Mouse (Mus musculus) left cerebral cortex, postnatal 25 days (tissue): ENCODE measurements around the gene Adora1. TPM values are rescaled to one million over a fixed set of nuclear protein-coding genes. Genes with fewer than 3 reads are reported as not detected.

ENCODE experiments used
- DNase-seq, 2 experiments: peaks; one replicate each; pipeline ENCODE4 v3.0.0; 2022; ENCODE audit warnings: low spot score in 2 of 2, mixed read lengths in 1 of 2
- intact Hi-C: fragments of 180-260 bp; cut with DNase I; formaldehyde crosslinking; loops from one replicate; pipeline ENCODE4 v1.15.1; 2025
- total RNA-seq, 2 experiments: library from RNA; stranded (reverse); gene quantifications; 2 replicates each; pipeline ENCODE4 v1.2.3; 2021

Adora1 gene
- total RNA-seq, 2 experiments from 2014 or later = 195 to 200 TPM

- no peak for DNase-seq
- intact Hi-C loops = no loop called here
These were observed 14.1 kb downstream of the Adora1 start for GRCm38 (mm10) chr1:134221172-134221571.

DNA sequence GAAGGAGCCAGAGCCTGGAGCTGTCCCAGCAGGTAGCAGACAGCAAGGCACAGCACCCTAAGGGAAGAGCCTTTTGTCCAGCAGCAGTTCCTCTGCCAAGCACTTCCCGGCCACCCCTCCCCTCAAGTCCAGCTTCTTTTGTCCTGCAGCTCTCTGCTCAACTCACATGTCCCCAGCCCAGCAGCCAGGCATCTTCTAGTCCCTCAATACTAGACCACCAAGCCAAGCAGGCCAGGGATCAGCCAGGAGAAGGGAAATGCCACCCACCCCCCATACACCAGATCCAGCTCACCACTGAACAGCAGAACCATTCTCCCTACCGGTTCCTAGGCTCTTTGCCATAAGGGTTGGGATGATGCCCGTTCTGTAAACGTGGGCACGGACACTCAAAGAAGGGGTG lies 15.6 kb downstream of the Adora1 start:
- DNase-seq = no peak
- intact Hi-C loops = no loop called here

DNA sequence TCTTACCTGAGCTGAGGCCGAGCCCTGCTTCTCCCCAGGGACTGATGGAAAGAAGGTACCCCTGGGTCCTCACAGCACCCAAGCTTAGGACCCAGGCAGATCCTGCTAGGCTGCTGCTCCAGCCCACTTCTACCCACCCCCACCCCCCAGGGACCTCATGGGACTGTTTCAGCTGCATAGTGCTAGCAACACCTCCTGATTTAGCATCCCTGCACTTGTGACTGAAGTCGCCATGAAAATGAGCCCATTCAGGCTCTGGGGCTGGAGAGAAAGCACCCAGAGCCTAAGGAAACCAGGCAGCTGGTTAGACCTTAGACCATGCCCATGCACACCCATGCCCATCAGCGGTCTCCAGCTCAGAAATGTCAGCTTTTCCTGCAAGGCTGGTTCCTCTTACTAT lies 17.3 kb downstream of the Adora1 start:
- intact Hi-C loops = no loop called here

DNA sequence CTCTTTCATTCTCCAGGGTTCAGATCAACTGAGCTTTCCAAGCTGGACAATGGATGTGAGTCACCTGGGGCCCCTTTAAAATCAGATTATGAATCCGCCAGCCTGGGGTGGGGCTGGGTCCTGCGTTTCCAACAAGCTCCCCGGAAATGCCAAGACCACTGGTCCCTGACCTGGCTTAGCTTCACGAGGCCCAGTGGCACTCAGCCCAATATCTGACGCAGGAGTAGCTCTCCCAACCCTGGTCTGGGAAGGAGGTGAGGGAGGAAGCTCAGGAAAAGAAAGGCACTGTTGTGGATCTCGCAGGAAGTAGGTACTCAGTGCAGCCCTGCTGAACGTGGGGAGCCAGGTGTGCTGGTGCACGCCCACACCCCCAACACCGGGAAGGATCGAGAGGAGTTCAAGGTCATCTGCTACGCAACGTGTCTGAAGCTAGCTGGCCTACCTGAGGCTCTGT lies 18.2 kb downstream of the Adora1 start:
- no peak for DNase-seq
- intact Hi-C loops = no loop called here

More for the DNA sequence above, 17.3 kb downstream of the Adora1 start:
- no peak for DNase-seq

DNA sequence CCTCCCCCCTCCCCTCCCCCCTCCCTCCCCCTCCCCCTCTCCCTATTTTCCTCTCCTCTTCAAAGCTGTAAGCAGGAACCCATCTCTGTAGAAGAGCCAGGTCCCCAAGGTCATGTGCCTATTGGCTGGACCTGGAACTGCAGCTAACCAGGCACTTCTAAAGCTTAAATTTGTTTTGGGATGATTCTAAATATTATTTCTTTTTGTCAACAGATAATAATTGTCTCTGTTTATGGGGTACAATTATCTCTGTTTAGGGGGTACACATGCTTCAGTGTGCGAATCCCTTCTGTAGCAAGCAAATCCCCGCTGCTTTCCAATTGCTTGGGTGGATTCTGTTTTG lies 18.6 kb downstream of the Adora1 start:
- intact Hi-C loops = no loop called here
- DNase-seq = no peak

DNA sequence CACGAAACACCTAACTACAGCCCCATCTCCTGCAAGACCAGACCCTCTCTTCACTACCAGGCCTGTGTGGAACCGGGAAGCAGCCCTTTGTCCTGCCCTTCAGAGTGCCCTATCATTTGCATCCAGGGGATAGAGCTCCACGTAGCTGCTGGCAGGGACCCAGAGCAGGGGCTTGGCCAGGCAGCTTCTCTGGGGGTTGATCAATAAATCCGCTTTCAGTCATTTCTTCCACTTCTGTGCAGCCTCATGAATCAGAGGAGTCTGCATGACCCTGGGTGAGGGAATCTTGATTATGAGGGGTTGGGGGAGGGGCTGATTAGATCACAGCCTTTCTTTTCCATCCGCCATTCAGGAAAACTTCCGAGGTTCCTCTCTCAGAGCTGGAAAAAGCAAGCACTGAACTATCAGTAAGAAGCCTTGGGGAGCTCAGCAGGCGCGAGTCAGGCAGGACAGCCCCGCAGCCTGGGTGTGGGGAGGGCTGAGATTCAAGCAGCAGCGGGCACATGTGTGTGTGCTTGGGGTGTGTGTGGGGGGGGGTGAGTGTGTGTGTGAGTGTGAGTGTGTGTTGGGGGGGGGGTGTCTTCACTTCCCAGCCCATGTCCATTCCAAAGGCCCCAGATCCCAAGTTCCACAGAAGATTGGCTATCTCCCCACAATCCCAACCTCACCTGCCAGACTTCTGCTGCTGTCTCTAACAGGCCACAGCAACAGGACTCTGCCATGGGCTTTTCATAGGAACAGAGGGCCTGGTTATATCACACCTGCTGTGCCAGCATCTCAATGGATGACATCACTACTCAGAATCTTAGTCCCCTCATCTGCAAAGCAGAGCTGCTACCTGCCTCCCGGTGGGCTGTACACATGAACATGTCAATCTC lies 19.2 kb downstream of the Adora1 start:
- no peak for DNase-seq
- intact Hi-C loops = no loop called here

DNA sequence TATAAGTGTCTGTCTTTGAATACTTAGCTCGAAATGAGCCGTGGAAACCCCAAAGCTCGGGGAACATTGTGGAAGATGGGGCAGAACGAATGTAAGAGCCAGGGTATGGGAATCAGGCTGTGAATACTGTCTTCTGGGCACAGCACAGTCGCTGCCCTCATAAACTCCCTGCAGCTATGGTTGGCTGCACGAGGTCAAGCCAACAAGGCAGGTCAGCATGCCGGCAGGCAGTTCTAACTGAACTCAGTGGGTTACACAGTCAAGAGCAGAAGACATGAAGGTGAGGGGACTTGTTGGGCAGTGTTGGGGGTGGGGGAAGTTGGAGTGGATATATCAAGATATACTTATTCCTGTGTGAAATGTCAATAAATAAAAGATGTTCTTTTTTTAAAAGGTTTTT lies 20.2 kb downstream of the Adora1 start:
- no peak for DNase-seq
- intact Hi-C loops = no loop called here

GRCm38 (mm10) chr1:134213405-134213804 lies 21.8 kb downstream of the Adora1 start:
- no peak for DNase-seq

DNA sequence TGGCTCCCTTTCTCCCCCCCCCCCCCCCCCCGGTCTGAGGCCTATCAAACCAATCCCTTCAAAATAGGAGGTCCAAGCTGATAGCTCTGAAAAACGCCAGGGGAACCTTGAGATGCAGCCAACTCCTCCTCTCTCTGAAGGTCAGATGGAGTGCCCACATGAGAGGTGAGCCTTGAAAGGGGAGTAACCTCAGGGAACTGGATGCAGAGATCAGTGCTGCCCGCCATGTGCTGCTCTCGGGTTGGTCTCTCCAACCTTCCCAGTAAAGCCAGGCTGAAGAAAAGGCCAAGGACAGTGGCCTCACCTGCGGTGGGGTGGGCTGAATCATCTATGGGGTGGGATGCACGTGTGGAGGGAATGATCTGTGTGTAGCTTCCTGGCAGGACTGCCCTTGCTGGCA lies 22.9 kb downstream of the Adora1 start:
- DNase-seq = no peak
- intact Hi-C loops = no loop called here

More at GRCm38 (mm10) chr1:134213405-134213804, 21.8 kb downstream of the Adora1 start:
- intact Hi-C loops = no loop called here

- no peak for DNase-seq
These were observed 23.6 kb downstream of the Adora1 start for GRCm38 (mm10) chr1:134211631-134212030.

DNA sequence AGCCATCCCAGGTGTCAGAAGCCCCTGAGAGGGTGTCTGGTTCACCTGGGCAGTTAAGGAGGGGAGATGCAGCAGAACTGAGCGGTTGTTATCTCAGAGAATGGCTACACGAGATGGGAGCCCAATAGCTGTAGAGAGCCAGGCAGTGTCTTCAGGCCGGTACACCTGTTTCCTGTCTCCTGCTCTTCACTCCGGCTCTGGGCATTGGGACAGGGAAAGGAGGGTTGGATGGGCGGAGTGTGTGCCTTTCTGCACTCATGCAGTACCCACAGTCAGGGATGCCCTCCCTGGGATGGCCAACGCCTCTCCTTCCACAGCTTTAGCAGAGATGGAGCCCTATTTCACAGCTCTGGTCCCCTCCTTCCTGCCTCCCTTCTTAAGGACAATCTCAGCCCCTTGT lies 24.2 kb downstream of the Adora1 start:
- intact Hi-C loops = no loop called here
- DNase-seq = no peak

More at GRCm38 (mm10) chr1:134211631-134212030, 23.6 kb downstream of the Adora1 start:
- intact Hi-C loops = no loop called here

GRCm38 (mm10) chr1:134210179-134210755 lies 25.0 kb downstream of the Adora1 start:
- DNase-seq = no peak
- intact Hi-C loops = no loop called here

GRCm38 (mm10) chr1:134206085-134206484 lies 29.1 kb downstream of the Adora1 start:
- no peak for DNase-seq
- intact Hi-C loops = no loop called here

GRCm38 (mm10) chr1:134205296-134206018 lies 29.8 kb downstream of the Adora1 start:
- no peak for DNase-seq
- intact Hi-C loops = no loop called here

DNA sequence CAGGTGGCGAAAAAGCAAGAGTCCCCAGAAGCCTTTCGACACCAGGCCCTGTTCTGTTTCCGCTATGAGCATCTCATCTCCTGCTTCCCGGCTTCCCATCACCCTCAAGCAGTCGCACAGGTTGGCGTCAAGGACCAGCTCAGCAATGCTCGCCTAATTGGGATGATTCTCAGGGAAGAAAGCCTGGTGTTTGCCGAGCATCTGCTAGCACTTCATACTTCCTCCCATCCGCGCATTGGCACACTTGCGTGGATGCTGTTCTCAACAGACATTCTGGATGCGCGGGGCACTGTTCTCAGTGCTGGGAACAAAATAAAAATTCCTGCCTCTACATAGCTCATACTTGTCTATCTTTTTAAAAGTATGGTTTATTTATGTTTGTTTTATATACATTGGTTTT lies 31.0 kb downstream of the Adora1 start:
- intact Hi-C loops = no loop called here
- peak; percentile 54 to 88 for DNase-seq

- intact Hi-C loops = loop anchor here (2.0 kb wide), 1 partner anchor 33 kb away; the partner anchor contains the start of gene Adora1
- no peak for DNase-seq
These were observed 33.3 kb downstream of the Adora1 start for GRCm38 (mm10) chr1:134201751-134202420.

DNA sequence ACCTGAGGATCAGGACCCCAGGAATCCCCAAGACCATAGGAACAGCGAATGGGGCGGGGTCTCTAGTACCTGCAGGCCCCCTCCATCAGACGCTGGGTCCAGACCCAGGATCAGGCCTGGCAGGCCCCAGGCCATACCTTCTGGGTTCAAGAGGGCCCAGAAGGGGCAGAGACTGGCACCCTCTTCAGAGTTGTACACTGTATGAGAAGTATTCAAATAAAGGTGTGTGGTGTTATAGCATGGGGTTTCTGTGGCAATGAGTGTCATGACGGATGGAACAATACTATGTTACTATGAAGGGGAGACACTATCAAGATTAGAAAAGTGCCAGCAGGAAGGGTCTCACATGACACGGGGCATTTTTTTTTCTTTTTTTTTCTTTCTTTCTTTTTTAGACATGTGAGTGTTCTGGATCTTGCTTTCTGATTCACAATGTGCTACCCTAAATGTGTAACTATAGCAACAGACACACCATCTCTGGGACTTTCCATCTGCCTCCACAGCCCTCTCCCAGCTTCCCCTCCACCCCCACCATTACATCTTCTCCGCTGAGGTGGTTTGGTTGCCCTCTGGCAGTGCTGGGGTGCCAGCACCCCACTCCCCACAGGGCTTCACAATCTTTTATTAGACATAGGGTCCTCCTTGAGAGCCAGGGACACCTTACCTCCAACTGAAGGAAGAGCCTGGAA lies 34.1 kb downstream of the Adora1 start:
- intact Hi-C loops = loop anchor here (2.0 kb wide), 1 partner anchor 34 kb away; the partner anchor contains the start of gene Adora1
- DNase-seq = peak in 1 of 2 experiments; percentile 82

- intact Hi-C loops = loop anchor here (2.0 kb wide), 1 partner anchor 34 kb away; the partner anchor contains the start of gene Adora1
- no peak for DNase-seq
These were observed 34.8 kb downstream of the Adora1 start for GRCm38 (mm10) chr1:134200481-134200880.
